Mouse (Mus musculus): ENCODE measurements around the gene Lrrtm1.

Lrrtm1 gene

GRCm38 (mm10) chr6:77242601-77243406, at the start of gene Lrrtm1:
Gene Lrrtm1, plus strand, starts transcription at chr6:77242689.
- DNase-seq = peak; percentile 35

- no peak for DNase-seq
These were observed 45.8 kb upstream of the Lrrtm1 start for GRCm38 (mm10) chr6:77196650-77197049.

GRCm38 (mm10) chr6:77199375-77199774, 43.1 kb upstream of the Lrrtm1 start:
- DNase-seq = no peak

- DNase-seq = no peak
These were observed 33.3 kb upstream of the Lrrtm1 start for GRCm38 (mm10) chr6:77209183-77209582.

GRCm38 (mm10) chr6:77209929-77210328, 32.6 kb upstream of the Lrrtm1 start:
- DNase-seq = no peak

GRCm38 (mm10) chr6:77213757-77214409, 28.6 kb upstream of the Lrrtm1 start:
- peak; percentile 53 for DNase-seq

GRCm38 (mm10) chr6:77215322-77215721, 27.2 kb upstream of the Lrrtm1 start:
- DNase-seq = no peak

GRCm38 (mm10) chr6:77218875-77219274, 23.6 kb upstream of the Lrrtm1 start:
- no peak for DNase-seq

- DNase-seq = no peak
These were observed 21.7 kb upstream of the Lrrtm1 start for GRCm38 (mm10) chr6:77220776-77221175.

GRCm38 (mm10) chr6:77222849-77223638, 19.4 kb upstream of the Lrrtm1 start:
- no peak for DNase-seq

GRCm38 (mm10) chr6:77240426-77240825, 2.1 kb upstream of the Lrrtm1 start:
- no peak for DNase-seq

GRCm38 (mm10) chr6:77243541-77244231, 1.2 kb downstream of the Lrrtm1 start:
- DNase-seq = no peak

- DNase-seq = no peak
These were observed 11.0 kb downstream of the Lrrtm1 start for GRCm38 (mm10) chr6:77253480-77253879.

- peak; percentile 4 for DNase-seq
These were observed 13.9 kb downstream of the Lrrtm1 start for GRCm38 (mm10) chr6:77256348-77256747.

GRCm38 (mm10) chr6:77257358-77258105, 15.0 kb downstream of the Lrrtm1 start:
- DNase-seq = peak; percentile 5

GRCm38 (mm10) chr6:77265163-77265562, 22.7 kb downstream of the Lrrtm1 start:
- no peak for DNase-seq

GRCm38 (mm10) chr6:77278794-77279193, 36.3 kb downstream of the Lrrtm1 start:
- DNase-seq = no peak

GRCm38 (mm10) chr6:77286317-77286716, 43.8 kb downstream of the Lrrtm1 start:
- no peak for DNase-seq

- DNase-seq = no peak
These were observed 45.9 kb downstream of the Lrrtm1 start for GRCm38 (mm10) chr6:77288402-77288801.

GRCm38 (mm10) chr6:77291415-77291814, 48.9 kb downstream of the Lrrtm1 start:
- DNase-seq = no peak

- no peak for DNase-seq
These were observed 58.8 kb downstream of the Lrrtm1 start for GRCm38 (mm10) chr6:77301305-77301704.

GRCm38 (mm10) chr6:77306796-77307195, 64.3 kb downstream of the Lrrtm1 start:
- no peak for DNase-seq
